Mouse (Mus musculus): ENCODE results near the gene Xrcc3. TPM values are rescaled to one million over a fixed set of nuclear protein-coding genes. Genes with fewer than 3 reads are reported as not detected.

Xrcc3 gene
- total RNA-seq (2021) (1 to 10 TPM; 1.4 to 1.8 TPM), polyA plus RNA-seq (2012; rRNA removed) (2.1 and 2.8 TPM in 2 replicates)
- long read RNA-seq, partial matches to known transcripts: 1 of 4 reads
- long read RNA-seq, other reads (novel, unspliced or antisense): 2 of 4 reads

- H3K4me3 ChIP-seq: peak within 1 kb of the TSS; percentile 89
- H3K79me2 ChIP-seq (replicated peaks; ENCODE audit: control insufficient read depth, insufficient read depth, low read length): no peaks in the 10 kb centered on the region
- under 1% methylated on average over 87 of the region's 87 CpGs for WGBS
- intact Hi-C loops (cut with DNase I): loop anchor here (5.0 kb wide), 1 partner anchor 72 kb away; no protein-coding TSS in a partner anchor
- TF ChIP-seq EP300 (IDR thresholded peaks at IDR 0.05; ENCODE audit: insufficient read depth, low read depth, low read length): no peak
- no peak for TF ChIP-seq CTCF (IDR thresholded peaks at IDR 0.05)
- TF ChIP-seq POLR2A (IDR thresholded peaks at IDR 0.05; ENCODE audit: insufficient read depth, low read depth, low read length): peak; percentile 87
- H3K27me3 ChIP-seq (ENCODE audit: control insufficient read depth, insufficient read depth, low read length): no peaks in the 10 kb centered on the region
- H3K4me1 ChIP-seq (ENCODE audit: control insufficient read depth, insufficient read depth, low read length): peaks cover 9% of the 10 kb centered on the region
- H3K27ac ChIP-seq: peak within 1 kb of the TSS; percentile 92
- peak; percentile 94 to 99 for DNase-seq
- H3K9ac ChIP-seq (ENCODE audit: low read depth, low read length): peak within 1 kb of the TSS; percentile 84
- no peaks in the 10 kb centered on the region for H3K36me3 ChIP-seq (ENCODE audit: control insufficient read depth, insufficient read depth, low read length)
Measured at GRCm38 (mm10) chr12:111813766-111814617, at the start of gene Xrcc3, which contains the start of gene Zfyve21. Gene Xrcc3, minus strand, starts transcription at chr12:111813873. Gene Zfyve21, plus strand, starts transcription at chr12:111814170.

DNA sequence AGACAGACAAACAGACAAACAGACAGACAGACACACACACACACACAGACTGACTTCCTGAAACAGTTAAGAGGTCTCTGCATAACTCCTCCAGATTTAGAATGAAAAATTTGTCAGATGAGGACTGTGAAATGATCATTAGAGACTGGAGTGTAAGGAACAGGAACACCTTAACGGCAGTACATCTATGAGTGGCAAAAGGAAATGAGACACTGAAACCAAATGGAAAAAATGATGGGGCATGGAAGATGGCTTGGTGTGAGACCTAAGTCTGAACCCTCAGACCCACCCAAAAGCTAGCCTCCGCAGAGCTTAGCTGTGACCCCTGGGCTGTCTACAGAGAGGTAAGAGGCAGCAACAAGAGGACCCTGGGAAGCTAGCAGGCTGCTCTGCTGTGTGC, 41.8 kb upstream of the Xrcc3 start:
- WGBS: 63% methylated on average over 2 of the region's 2 CpGs
- TF ChIP-seq POLR2A (IDR thresholded peaks at IDR 0.05; ENCODE audit: insufficient read depth, low read depth, low read length): no peak
- no peak for TF ChIP-seq CTCF (IDR thresholded peaks at IDR 0.05)
- TF ChIP-seq EP300 (IDR thresholded peaks at IDR 0.05; ENCODE audit: insufficient read depth, low read depth, low read length): no peak
- Histone ChIP-seq H3K36me3 (ENCODE audit: control insufficient read depth, insufficient read depth, low read length) (no peaks in the 10 kb centered on the region), H3K27me3 (ENCODE audit: control insufficient read depth, insufficient read depth, low read length) (no peaks in the 10 kb centered on the region), H3K79me2 (replicated peaks; ENCODE audit: control insufficient read depth, insufficient read depth, low read length) (peaks cover 2% of the 10 kb centered on the region), H3K4me3 (no peak overlapping the region), H3K4me1 (ENCODE audit: control insufficient read depth, insufficient read depth, low read length) (peaks cover 5% of the 10 kb centered on the region), H3K27ac (no peak overlapping the region), H3K9ac (ENCODE audit: low read depth, low read length) (no peak overlapping the region)
- no peak for DNase-seq
- intact Hi-C loops (cut with DNase I): no loop called here

DNA sequence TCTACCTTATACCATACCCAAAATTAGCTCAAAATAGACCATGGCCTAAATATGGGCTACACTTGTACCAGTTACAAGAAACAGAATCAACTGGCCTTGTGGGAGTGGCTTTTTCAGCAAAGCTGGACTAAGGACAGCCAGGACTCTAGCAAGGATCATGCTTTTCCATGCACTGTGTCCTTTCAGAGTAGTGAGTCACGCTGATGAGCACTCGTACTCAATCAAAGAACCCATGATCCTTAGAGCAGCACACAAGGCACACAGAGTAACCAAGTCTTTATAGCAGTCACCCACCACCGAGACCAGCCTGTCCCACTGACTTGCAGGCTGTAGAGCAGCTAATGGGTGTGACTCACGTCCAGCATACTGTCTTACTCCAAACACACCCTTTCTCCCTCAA, 39.9 kb upstream of the Xrcc3 start:
- Histone ChIP-seq H3K4me3 (no peak overlapping the region), H3K36me3 (ENCODE audit: control insufficient read depth, insufficient read depth, low read length) (no peaks in the 10 kb centered on the region), H3K79me2 (replicated peaks; ENCODE audit: control insufficient read depth, insufficient read depth, low read length) (no peaks in the 10 kb centered on the region; the same call in 1 of the 2 replicates), H3K4me1 (ENCODE audit: control insufficient read depth, insufficient read depth, low read length) (peaks cover 5% of the 10 kb centered on the region), H3K9ac (ENCODE audit: low read depth, low read length) (no peak overlapping the region), H3K27me3 (ENCODE audit: control insufficient read depth, insufficient read depth, low read length) (no peaks in the 10 kb centered on the region), H3K27ac (no peak overlapping the region)
- intact Hi-C loops (cut with DNase I): loop anchor here (5.0 kb wide), 1 partner anchor 111 kb away; no protein-coding TSS in a partner anchor
- WGBS: 39% methylated on average over 4 of the region's 4 CpGs
- no peak for DNase-seq
- TF ChIP-seq EP300 (IDR thresholded peaks at IDR 0.05; ENCODE audit: insufficient read depth, low read depth, low read length): no peak

- no peaks in the 10 kb centered on the region for H3K27me3 ChIP-seq (ENCODE audit: control insufficient read depth, insufficient read depth, low read length)
- H3K36me3 ChIP-seq (ENCODE audit: control insufficient read depth, insufficient read depth, low read length): no peaks in the 10 kb centered on the region
- no peaks in the 10 kb centered on the region; the same call in 1 of the 2 replicates for H3K79me2 ChIP-seq (replicated peaks; ENCODE audit: control insufficient read depth, insufficient read depth, low read length)
- no peak overlapping the region for H3K27ac ChIP-seq
- WGBS: 20% methylated on average over 10 of the region's 10 CpGs
- TF ChIP-seq CTCF (IDR thresholded peaks at IDR 0.05): no peak
- TF ChIP-seq EP300 (IDR thresholded peaks at IDR 0.05; ENCODE audit: insufficient read depth, low read depth, low read length): peak; percentile 61; the same call in 1 of the 2 replicates
- peaks cover 5% of the 10 kb centered on the region for H3K4me1 ChIP-seq (ENCODE audit: control insufficient read depth, insufficient read depth, low read length)
- peak; percentile 62 to 76 for DNase-seq
- H3K4me3 ChIP-seq: no peak overlapping the region
- H3K9ac ChIP-seq (ENCODE audit: low read depth, low read length): no peak overlapping the region
- intact Hi-C loops (cut with DNase I): loop anchor here (5.0 kb wide), 1 partner anchor 111 kb away; no protein-coding TSS in a partner anchor
Measured at GRCm38 (mm10) chr12:111853011-111853436, 39.4 kb upstream of the Xrcc3 start.

GRCm38 (mm10) chr12:111851745-111852144, 38.1 kb upstream of the Xrcc3 start:
- Histone ChIP-seq H3K27ac (no peak overlapping the region), H3K4me3 (no peak overlapping the region), H3K27me3 (ENCODE audit: control insufficient read depth, insufficient read depth, low read length) (no peaks in the 10 kb centered on the region), H3K4me1 (ENCODE audit: control insufficient read depth, insufficient read depth, low read length) (peaks cover 5% of the 10 kb centered on the region), H3K79me2 (replicated peaks; ENCODE audit: control insufficient read depth, insufficient read depth, low read length) (no peaks in the 10 kb centered on the region; the same call in 1 of the 2 replicates), H3K9ac (ENCODE audit: low read depth, low read length) (no peak overlapping the region), H3K36me3 (ENCODE audit: control insufficient read depth, insufficient read depth, low read length) (no peaks in the 10 kb centered on the region)
- WGBS: 63% methylated on average over 5 of the region's 5 CpGs
- intact Hi-C loops (cut with DNase I): loop anchor here (5.0 kb wide), 1 partner anchor 109 kb away; no protein-coding TSS in a partner anchor
- TF ChIP-seq CTCF (IDR thresholded peaks at IDR 0.05) (no peak), EP300 (IDR thresholded peaks at IDR 0.05; ENCODE audit: insufficient read depth, low read depth, low read length) (no peak), POLR2A (IDR thresholded peaks at IDR 0.05; ENCODE audit: insufficient read depth, low read depth, low read length) (no peak)
- no peak for DNase-seq

- Histone ChIP-seq H3K27ac (no peak overlapping the region), H3K4me3 (no peak overlapping the region), H3K79me2 (replicated peaks; ENCODE audit: control insufficient read depth, insufficient read depth, low read length) (no peaks in the 10 kb centered on the region; the same call in 1 of the 2 replicates), H3K36me3 (ENCODE audit: control insufficient read depth, insufficient read depth, low read length) (no peaks in the 10 kb centered on the region), H3K4me1 (ENCODE audit: control insufficient read depth, insufficient read depth, low read length) (peaks cover 5% of the 10 kb centered on the region), H3K27me3 (ENCODE audit: control insufficient read depth, insufficient read depth, low read length) (no peaks in the 10 kb centered on the region), H3K9ac (ENCODE audit: low read depth, low read length) (no peak overlapping the region)
- WGBS: 69% methylated on average over 2 of the region's 2 CpGs
- intact Hi-C loops (cut with DNase I): loop anchor here (5.0 kb wide), 1 partner anchor 109 kb away; no protein-coding TSS in a partner anchor
- no peak for TF ChIP-seq POLR2A (IDR thresholded peaks at IDR 0.05; ENCODE audit: insufficient read depth, low read depth, low read length)
- TF ChIP-seq CTCF (IDR thresholded peaks at IDR 0.05): peak; percentile 60
- no peak for TF ChIP-seq EP300 (IDR thresholded peaks at IDR 0.05; ENCODE audit: insufficient read depth, low read depth, low read length)
- DNase-seq: no peak
Measured at GRCm38 (mm10) chr12:111851235-111851634, 37.6 kb upstream of the Xrcc3 start.

All from heart, adult 2 months (tissue).